In the genomic region with DNA sequence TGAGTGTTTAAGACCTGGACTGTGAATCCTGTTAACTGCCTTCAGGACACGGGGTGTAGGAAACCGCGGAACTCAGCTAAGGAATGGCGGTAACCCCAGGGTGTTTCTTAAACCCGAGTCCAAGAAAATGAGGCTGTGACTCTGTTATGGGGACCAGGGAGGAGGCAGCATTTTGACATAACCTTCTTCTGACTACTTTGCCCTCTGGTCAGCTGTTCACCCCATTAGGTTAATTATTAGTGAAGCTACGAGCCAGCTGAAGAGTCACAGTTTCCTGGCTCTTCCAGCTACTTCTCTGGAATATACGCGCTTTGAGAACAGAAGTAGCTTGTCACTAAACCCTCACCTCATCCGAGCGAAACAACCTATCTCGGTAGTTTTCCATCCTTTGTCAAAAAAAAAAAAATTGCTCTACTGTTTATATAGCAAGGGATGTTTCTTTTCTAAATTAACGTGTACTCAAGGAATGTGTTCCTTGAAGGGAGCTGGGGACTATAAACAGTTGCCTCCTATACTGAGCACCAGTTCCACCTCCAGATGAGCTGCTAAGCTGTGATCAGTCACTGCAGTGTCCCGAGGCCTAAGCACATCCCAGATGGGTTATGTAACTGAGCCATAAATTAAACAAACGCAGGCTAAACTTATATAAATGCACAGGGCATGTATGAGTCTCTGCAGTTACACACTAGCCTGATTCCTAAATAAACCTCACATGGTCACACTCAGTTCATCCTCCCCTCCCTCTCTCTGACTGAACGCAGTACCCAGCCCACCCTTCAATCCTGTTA, we compare ENCODE assay signal across 8 mouse cellular contexts. TPM values are rescaled to one million over a fixed set of nuclear protein-coding genes. Genes with fewer than 3 reads are reported as not detected.
DNase-seq lines count a peak whose midpoint lies in the region; ATAC-seq lines count a peak whose summit lies in the region.

No protein-coding gene starts in this region.

- no peaks in the 10 kb centered on the region for H3K27me3 ChIP-seq in forebrain, embryonic 15.5 days
- H3K27me3 ChIP-seq in kidney, embryonic 16.5 days (ENCODE audit: insufficient read depth, low read length), result no peaks in the 10 kb centered on the region
- no peaks in the 10 kb centered on the region for H3K27me3 ChIP-seq in midbrain, embryonic 15.5 days (replicated peaks)

- 51% methylated on average over 15 of the region's 15 CpGs for WGBS in forebrain, embryonic 15.5 days
- WGBS in kidney, embryonic 16.5 days, result 31% methylated on average over 15 of the region's 15 CpGs
- 53% methylated on average over 15 of the region's 15 CpGs for WGBS in midbrain, embryonic 15.5 days

- no peak overlapping the region for H3K9ac ChIP-seq in forebrain, embryonic 15.5 days (replicated peaks)
- H3K9ac ChIP-seq in kidney, embryonic 16.5 days (replicated peaks; ENCODE audit: low read length), result no peak overlapping the region
- H3K9ac ChIP-seq in midbrain, embryonic 15.5 days, result no peak overlapping the region

- H3K36me3 ChIP-seq in forebrain, embryonic 15.5 days, result no peaks in the 10 kb centered on the region
- H3K36me3 ChIP-seq in kidney, embryonic 16.5 days (ENCODE audit: insufficient read depth, low read length), result no peaks in the 10 kb centered on the region
- H3K36me3 ChIP-seq in midbrain, embryonic 15.5 days (replicated peaks), result no peaks in the 10 kb centered on the region

- H3K9me3 ChIP-seq in forebrain, embryonic 15.5 days, result no peaks in the 10 kb centered on the region
- H3K9me3 ChIP-seq in kidney, embryonic 16.5 days (ENCODE audit: low read length), result no peaks in the 10 kb centered on the region
- no peaks in the 10 kb centered on the region for H3K9me3 ChIP-seq in midbrain, embryonic 15.5 days

- peaks cover 33% of the 10 kb centered on the region for H3K4me1 ChIP-seq in forebrain, embryonic 15.5 days
- H3K4me1 ChIP-seq in kidney, embryonic 16.5 days (ENCODE audit: insufficient read depth, low read length), result peaks cover 33% of the 10 kb centered on the region
- peaks cover 30% of the 10 kb centered on the region for H3K4me1 ChIP-seq in midbrain, embryonic 15.5 days

- no peak overlapping the region for H3K4me3 ChIP-seq in forebrain, embryonic 15.5 days
- peak overlapping the region; percentile 18; the same call in 1 of the 2 replicates for H3K4me3 ChIP-seq in kidney, embryonic 16.5 days (ENCODE audit: low read length)
- H3K4me3 ChIP-seq in midbrain, embryonic 15.5 days, result no peak overlapping the region

- intact Hi-C loops in left cerebral cortex, postnatal 10 days (cut with DNase I), result no loop called here

- H3K4me2 ChIP-seq in forebrain, embryonic 15.5 days (replicated peaks), result peak overlapping the region; percentile 22
- peak overlapping the region; percentile 47 for H3K4me2 ChIP-seq in kidney, embryonic 16.5 days (replicated peaks; ENCODE audit: low read depth, low read length)
- H3K4me2 ChIP-seq in midbrain, embryonic 15.5 days, result peak overlapping the region; percentile 25; the same call in 1 of the 2 replicates

- DNase-seq in left cerebral cortex, adult 18-20 months (ENCODE audit: low spot score in 2 of 2), result peak; percentile 55 to 72
- no peak for DNase-seq in left cerebral cortex, postnatal 10 days (ENCODE audit: extremely low spot score in 1 of 2, low spot score in 2 of 2)
- DNase-seq in spleen, adult 12 weeks (ENCODE audit: low spot score), result no peak
- DNase-seq in cerebellum, postnatal 10 days, result no peak
- DNase-seq in T-cell, adult 2 months (ENCODE audit: low spot score), result no peak

- H3K27ac ChIP-seq in forebrain, embryonic 15.5 days (replicated peaks), result no peak overlapping the region
- H3K27ac ChIP-seq in kidney, embryonic 16.5 days (ENCODE audit: low read length), result peak overlapping the region; percentile 64
- H3K27ac ChIP-seq in midbrain, embryonic 15.5 days, result no peak overlapping the region

- ATAC-seq in forebrain, embryonic 15.5 days (replicated peaks), result no peak
- no peak; the same call in 1 of the 2 replicates for ATAC-seq in kidney, embryonic 16.5 days (ENCODE audit: low FRiP score, low TSS enrichment)
- ATAC-seq in midbrain, embryonic 15.5 days (replicated peaks), result no peak

RNA-seq across cellular contexts. Expression of a gene that starts 39.4 kb away (rescaled TPM):
- total RNA-seq in left cerebral cortex, adult 18-20 months (2021), result 100 to 1,000 TPM; 115 to 119 TPM
- 100 to 1,000 TPM; 126 to 136 TPM for total RNA-seq in left cerebral cortex, postnatal 10 days (2021)
- 37.8 TPM in 2 replicates for polyA plus RNA-seq in forebrain, embryonic 15.5 days (2015; fragmentation: Nextera tagmentation; extraction: Ambion mirVana)
- polyA plus RNA-seq in kidney, embryonic 16.5 days (2015; fragmentation: Nextera tagmentation; extraction: Ambion mirVana), result 39.3 and 43.2 TPM in 2 replicates
- polyA plus RNA-seq in midbrain, embryonic 15.5 days (2015; fragmentation: Nextera tagmentation; extraction: Ambion mirVana), result 57.4 and 64.5 TPM in 2 replicates

Comparison
In these comparisons a context has a peak if more than half of its experiments do, and no peak if none do; other contexts are left out.
1. DNase-seq: peak in left cerebral cortex, adult 18-20 months (2 of 2); none in left cerebral cortex, postnatal 10 days (0 of 2), spleen, adult 12 weeks (single experiment), cerebellum, postnatal 10 days (0 of 2) and T-cell, adult 2 months (single experiment).
2. Peak in every context shown above with its lines, with median percentiles within 50 percentile points of each other: H3K4me2 ChIP-seq.